Mouse (Mus musculus) layer of hippocampus, postnatal 14 days (tissue): Measurements from ENCODE around the gene Ptpn1. TPM values are rescaled to one million over a fixed set of nuclear protein-coding genes. Genes with fewer than 3 reads are reported as not detected.

Experiments used
- DNase-seq, 2 experiments: peaks; one replicate each; pipeline ENCODE4 v3.0.0; 2021 to 2022; ENCODE audit warnings: low spot score in 2 of 2, mixed read lengths in 1 of 2
- total RNA-seq, 2 experiments: library from RNA; stranded (reverse); gene quantifications; 2 replicates each; pipeline ENCODE4 v1.2.3; 2021

Gene Ptpn1
- total RNA-seq, 2 experiments from 2014 or later, result 65.4 to 67.7 TPM

DNA sequence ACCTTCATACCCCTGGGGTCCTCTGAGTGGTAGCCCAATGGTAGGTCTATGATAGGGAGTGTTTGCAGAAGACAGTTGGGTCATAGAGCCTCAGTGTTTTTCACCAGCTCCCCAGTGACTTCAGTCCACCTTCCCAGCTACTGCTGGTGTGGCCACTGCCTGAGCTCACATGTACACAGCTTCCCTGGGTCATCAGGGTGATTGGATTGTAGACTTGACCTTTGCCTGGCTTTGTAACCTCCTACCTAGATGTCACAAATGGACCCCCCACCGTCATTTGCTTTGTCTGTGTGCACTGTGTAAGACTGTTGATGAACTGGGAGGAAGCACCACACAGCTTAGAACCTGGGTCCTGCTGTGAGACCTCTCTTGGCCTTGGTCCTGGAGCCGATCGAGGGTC lies 12.3 kb downstream of the Ptpn1 start:
- DNase-seq, result no peak

DNA sequence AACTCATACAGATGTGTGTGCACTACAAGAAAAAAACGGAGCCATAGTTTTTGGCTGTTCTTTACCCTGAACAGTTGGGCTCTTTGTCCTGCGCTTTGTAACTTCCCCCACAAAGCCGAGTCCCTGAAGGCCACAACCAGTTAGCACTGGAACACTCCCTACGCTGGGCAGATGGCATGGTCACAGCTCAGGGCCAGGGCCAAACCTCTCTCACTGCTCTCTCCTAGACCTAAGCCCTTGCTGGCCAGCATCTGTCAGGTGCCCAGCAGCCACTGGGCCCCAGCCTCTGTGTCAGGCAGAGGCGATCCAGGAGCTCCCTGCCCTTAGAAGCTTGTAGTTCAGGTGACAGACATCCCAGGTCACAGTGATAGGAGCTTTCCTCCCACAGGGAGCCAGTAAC lies 13.6 kb downstream of the Ptpn1 start:
- DNase-seq, result no peak

DNA sequence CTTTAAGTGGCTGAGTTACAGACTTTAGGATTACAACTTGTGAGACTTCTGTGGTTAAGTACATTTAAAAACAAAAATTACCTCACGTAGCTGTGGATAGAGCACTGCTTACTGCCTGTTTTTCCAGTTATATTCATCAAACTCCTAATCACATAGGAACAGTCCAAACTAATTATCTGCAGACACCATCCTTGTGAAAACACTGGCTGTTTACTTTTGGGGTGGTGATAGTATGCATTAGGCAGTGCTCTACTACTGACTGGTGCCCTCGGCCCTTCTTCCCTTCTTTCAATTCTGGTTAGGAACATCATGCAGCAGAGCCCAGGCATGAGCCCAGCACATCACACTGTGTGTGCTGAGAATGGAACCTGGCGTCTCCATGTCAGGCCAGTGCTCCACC lies 15.4 kb downstream of the Ptpn1 start:
- no peak for DNase-seq

DNA sequence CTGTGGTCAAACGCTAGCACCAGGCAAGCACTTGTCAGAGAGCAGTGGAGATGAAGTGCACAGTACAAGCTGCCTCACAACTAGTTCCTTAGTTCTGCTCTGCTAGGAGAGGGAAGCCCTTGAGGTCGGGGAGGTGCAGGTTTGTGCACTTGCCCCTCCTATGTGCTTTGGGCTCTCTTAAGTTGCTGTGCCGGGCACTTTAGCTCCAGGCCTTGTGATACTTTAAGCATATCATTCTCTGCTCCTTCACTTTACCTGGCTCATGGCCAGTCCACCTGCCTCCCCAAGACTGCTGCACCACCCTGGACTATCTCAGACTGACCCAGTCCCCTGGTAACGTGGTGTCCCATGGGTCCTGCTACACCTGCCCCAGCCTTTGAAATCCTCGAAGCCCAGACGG lies 16.2 kb downstream of the Ptpn1 start:
- DNase-seq, result no peak

DNA sequence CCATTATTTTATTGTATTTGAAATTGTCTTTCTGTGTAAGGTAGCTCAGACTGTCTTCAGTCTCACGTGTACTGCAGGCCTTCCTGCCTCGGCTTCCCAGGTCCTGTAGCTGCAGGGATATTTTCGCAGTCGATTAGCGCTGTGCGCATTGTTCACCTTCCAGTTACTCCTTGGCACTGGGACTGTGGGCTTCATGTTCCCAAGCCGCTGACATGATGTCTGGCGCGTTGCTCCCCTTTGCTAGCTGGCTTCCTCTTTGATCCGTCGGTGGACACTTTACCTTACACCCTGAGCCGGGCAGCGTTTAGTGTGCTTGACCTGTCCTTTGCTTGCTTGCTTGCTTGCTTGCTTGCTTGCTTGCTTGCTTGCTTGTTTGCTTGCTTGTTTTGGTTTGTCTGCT lies 16.7 kb downstream of the Ptpn1 start:
- no peak for DNase-seq

DNA sequence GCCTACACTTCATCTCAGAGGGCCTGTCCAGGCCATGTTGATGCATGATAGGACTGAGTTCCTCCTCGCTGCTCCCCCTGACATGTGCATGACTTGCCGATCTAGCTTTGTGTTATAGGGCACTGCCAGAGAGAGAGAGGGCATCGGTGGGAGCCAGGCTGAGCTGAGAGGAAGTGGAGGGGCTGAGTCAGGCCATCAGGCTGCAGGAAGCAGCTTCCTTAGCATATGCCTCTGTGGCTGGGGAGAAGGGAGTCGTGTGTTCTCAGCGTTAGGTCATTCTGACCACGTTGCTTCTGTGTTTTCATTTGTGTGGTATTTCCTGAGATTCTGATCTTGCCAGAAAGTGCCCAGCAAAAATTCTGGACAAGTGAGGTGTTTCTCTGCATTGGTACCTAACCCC lies 17.4 kb downstream of the Ptpn1 start:
- DNase-seq, result no peak

DNA sequence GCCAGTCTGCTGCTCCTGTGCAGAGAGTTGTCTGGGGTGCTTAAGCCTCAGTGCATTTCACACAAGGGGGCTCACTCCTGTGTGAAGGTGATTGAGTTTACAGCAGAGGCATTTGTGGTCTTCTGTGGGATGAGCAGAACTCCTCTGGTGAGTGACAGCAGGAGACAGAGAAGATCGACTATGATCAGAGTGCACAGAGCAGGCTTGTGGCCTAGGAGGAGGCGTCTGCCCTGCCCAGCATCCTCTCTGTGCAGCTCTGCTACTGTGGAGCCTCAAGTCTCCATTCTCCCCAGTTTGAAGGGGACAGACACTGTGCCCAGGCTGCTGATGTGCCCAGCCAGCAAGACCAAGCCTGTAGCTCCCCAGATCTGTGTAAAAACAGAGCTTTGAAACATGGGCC lies 18.0 kb downstream of the Ptpn1 start:
- DNase-seq, result no peak

DNA sequence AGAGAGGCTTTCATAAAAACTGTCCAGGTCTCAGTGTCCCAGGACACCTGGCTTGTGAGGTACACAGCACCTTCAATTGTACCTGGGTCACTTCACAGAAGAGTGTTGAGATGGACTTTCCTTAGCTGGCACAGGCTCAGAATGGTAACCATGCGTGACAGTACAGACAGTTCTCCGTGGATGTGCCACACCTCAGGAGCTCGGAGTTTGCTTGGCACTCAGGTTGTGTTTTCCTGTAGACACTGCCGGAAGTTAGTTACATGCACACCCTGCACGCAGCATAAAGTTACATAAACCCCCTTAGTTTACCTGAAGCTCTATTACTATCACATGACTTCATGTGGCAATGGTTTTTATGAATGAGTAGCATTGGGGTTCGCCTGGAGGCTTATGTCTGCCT lies 18.8 kb downstream of the Ptpn1 start:
- DNase-seq, result no peak

DNA sequence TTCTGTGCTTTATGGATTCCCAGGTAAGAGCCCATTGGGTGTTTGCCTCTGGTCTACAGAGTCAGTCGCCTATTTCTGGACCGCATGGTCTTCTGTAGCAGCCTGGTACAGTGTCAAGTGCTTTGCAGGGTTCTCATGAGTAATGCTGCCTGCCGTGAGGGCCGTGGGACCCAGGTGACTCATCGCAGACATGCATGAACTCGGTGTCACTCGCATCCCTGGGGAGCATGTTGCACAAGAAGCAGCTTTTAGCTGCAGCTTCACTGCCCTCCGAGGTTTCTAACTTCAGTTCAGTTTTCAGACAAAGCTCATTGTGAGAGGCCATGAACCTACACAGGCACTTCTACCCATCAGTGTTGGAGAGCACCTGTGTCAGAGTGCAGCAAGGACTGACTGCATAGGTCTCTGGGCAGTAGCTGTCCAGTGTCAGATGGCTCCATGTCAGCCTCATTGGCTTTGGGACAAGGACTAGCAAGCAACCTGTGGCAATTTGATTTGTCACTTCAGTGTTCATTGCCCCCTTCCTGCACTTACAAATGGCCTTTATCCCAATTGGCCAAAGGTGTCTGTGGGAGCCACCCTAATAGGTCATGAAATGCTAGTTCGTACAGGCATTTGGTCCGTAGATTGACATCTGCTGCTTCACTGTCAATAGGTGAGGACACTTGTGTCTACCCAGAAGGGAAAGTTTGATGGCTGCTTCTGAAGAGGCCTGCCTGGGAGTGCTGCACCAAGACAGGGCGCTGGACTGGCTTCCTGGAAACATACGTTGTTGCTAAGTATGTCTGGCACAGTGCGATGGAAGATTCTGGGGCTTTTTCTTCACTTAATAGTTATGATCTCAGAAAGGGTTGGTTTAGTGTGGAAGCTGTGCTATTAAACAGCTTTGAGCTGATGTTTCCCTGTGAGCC lies 19.7 kb downstream of the Ptpn1 start:
- DNase-seq, result no peak

DNA sequence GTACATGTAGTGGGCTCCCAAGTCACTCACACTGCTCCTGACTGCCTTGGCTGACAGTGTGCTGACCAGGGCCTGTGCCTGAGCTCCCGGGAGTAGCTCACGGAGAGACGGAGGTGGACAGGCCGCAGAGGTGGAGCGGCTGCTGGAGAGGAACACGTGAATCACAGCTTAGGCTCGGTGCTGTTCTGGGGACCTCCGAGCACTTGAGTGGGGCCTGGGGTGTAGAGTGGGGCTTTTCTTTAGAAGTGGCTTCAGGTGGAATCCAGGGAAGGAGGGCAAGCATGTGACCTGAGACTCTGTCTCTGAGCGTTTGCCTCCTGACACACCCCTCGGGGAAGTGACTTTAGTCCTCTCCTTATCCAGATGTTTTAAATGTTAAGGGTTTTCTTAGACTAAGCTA lies 22.0 kb downstream of the Ptpn1 start:
- DNase-seq, result no peak

DNA sequence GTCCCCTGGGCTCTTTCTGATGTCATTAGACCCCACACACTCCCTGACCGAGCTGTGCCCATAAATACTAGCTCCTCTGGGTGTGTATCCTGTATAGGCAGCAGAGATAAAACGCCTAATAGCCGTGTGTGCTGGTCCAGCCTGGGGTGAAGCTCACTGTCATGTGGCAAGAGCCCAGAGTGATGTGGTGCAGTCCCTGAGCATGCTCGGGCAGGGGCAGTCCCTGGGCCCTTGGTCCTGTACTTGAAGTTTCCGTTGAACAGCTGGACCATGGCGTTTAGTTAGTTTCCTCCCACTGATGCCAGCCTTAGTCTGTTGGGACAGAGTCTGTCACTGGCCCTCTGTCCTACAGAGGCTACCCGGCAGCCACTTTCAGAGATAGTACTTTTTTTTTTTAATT lies 23.1 kb downstream of the Ptpn1 start:
- DNase-seq, result no peak

DNA sequence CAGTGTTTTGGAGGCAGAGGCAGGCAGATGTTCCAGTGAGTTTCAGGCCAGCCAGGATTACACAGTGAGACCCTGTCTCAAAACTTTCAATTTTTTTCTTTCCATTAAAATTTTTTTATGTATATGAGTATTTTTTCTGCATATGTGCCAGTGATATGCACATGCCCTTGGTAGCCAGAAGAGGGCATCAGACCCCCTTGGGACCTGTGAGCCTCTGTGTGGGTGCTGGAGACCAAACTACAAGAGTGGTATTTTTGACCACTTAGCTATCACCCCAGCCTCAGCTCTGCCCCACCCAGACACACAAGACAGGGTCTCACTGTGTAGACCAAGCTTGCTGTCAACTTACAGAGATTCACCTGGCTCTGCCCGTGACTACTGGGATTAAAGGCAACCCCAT lies 25.7 kb downstream of the Ptpn1 start:
- DNase-seq, result no peak

DNA sequence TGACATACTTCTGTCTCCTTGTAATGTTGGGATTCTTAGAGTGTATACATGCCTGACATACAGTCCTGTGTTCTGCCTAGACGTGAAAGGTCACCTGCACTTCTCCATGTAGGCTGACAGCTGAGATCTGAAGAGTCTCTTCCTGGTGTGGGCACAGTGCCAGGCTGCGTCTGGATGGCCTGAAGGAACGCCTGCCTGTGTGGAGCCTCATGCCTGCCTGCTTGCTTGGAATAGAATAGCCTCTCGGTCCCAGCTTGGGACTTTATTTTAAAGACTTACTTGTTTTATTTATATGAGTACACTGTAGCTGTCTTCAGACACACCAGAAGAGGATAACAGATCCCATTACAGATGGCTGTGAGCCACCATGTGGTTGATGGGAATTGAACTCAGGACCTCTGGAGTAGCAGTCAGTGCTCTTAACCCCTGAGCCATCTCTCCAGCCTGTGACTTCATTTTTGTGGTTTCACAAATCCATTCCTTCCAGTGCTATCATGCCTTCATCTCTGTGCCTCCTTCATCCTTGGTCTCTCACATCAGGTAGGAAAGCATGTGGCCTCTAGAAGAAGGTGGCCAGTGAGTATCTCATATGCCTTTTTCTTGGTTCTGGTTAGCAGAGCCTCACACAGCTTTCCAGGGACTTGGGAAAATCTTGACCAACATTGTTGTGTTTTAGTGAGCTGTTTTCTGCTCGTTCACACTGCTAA lies 26.4 kb downstream of the Ptpn1 start:
- no peak for DNase-seq

DNA sequence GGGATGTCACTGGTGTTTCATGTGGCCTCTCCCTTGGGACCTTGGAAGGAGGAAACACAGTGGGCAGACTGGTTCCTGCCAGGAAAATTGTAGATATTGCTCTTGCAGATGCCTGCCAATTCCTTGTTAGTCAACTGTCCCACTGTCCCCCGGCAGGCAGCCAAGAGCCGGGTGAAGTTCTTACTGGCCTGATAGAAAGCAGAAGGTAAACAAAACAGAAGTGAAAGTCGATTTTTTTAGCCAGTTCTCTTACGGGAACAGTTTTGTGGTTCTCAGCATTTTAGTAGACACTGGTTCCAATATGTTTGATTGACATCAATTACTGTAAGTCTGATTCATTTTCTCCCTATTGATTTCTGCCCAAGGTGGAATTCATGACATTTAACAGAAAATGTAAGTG lies 27.0 kb downstream of the Ptpn1 start:
- DNase-seq, result peak in 1 of 2 experiments; percentile 73

DNA sequence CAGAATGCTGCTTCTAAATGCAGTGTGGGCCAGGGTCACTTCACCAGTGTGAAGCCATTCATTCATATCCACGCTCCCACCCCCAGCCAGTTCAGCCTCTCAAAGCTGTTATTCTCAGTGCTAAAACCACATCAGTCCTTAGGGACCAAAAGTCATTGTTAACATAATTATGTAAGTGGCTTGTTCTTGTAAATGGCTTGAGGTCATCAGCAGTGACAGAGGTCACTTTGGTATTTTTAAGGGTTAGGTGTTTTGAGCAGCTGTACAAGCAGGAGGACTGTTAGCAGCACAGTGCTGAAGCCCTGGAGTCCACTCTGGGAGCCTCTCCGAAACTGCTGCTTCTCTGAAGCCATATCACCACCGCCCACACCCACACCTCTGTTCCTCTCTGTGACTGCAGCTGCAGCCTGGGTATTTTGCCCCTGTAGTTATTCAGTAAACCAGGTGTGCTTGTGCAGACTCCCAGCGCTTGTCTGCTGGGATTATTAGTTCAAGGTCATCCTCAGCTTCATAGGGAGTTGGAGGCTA lies 27.6 kb downstream of the Ptpn1 start:
- DNase-seq, result no peak

DNA sequence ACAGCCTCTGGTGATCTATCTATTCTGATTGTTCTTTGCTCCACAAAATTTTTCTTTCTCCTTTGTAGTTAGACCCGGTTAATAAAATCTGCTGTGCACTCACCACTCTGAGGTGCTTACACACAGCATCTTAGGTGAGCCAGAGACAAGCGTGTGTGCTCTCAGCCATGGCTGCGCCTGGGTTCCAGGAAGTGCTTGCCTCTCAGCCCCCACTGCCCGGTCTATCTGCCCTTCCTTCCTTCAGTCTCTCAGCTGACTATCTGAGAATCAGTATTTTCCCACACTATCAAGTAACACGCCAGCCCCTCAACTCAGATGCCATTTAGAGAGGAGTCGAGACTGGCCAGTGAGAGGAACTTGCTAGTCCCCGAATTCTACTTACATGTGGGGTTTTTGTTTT lies 28.1 kb downstream of the Ptpn1 start:
- DNase-seq, result no peak

DNA sequence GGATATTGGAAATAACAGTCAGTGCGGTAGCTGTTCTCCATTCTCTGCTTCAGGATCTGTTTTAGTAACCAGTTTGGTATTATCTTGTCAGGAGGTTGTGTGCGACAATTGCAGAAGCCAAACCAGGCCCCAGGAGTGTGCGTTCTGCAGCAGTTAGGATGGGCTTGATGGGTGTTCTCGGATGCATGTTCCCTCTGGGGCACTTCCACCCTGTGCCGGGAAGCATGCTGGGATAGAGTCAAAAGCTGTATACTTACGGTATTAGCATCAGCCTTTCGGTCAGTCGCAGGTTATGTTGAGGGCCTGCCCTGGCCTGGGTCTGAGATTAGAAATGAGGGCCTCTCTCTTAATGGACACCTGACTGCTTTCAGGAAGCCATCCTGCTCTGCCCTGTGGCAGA lies 28.7 kb downstream of the Ptpn1 start:
- no peak for DNase-seq

DNA sequence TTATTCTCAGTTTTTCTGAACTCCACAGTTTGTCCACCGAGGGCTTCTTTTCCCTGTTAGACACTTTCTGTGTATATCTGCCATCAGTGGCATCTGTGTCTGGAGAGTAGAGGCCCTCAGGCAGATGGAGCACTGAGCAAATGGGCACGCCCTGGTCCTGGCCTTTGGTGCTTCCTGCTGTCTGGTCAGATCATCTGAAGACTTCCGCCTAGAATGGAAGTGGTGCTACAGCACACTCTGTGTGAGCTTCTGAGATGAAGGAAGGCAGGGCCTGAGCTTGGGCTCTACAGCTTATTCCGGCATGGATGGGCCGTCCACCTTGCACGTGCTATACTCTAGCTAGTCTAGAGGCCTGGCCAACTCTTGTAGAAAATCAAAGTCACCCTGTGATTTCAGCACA lies 30.5 kb downstream of the Ptpn1 start:
- DNase-seq, result no peak

DNA sequence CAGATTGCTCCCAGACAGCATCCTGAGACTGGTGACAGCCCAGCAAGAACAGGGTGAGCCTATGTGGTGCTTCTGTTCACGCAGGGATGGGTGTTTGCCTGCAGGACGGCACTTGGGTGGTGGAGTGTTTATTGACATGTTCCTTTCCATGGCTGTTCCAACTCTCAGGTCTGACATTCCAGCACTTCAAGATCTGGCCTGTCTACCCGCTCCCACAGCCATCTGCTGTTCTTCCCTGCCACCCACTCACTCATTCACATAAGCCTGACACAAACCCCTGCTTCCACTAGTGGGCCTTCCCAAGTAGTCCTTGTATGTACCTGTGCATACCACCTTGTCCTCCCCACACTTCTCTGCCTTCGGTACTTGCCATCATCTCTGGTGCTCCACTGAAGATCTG lies 31.3 kb downstream of the Ptpn1 start:
- peak in 1 of 2 experiments; percentile 61 for DNase-seq

DNA sequence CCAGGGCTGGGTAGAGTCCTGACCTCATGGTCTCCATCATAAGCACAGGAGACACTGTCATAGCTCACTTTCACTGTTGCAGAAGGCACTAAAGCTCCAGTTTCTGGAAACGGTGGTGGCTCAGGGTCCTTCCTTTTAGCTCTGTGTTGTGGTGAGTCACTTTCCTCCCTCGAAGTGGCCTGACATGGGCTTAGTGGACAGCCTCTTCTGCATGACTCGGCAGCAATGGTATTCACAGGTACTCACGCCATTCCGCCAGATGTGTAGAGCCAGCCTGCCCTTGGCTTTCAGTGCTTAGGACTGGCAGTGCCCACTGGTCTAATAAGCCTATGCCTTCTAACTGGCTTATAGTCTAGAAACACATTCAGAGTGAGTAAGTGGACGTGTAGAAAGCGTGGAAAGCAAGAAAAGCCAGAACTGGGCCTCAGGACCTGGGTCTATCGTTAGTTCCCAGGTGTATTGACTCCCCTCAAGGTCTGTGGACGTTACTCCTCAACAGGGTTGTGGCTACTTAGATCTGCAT lies 32.0 kb downstream of the Ptpn1 start:
- no peak for DNase-seq

DNA sequence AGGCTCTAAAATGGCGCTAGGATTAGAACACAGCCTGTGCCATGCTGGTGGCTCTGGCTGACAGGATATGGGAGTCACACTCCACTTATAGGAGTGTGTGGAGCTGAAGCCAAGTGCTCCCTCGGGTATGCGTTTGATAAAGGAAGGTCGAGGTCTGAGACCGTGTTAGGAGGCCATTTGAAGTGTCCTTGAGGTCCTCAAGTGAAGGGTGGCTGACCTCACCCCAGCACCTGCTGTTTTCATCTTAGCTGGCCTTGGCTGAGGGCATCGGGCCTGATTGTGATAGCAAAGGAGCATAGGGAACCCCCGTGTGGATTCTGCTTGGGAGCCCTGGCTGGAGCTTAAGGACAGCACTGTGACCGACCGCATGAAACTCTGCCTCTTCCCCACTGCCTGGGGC lies 32.5 kb downstream of the Ptpn1 start:
- no peak for DNase-seq

DNA sequence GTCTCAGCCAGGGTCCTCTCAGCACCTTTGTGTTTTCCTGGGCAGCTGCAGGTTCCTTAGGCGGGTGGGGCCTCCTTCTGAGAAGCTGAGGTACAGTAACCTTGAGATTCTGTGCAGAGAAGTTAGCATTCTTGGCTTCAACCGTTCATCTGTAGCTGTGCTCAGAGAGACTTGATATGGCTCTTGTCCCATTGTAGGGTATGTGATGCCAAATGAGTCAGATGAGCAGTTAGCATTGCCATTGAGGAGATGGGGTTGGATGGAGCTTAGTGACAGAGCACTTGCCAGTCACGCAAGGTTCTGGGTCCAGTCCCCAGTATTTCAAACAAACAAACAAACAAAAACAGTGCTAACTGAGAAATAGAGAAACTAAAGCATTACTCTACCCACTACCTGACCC lies 34.1 kb downstream of the Ptpn1 start:
- no peak for DNase-seq
